17 mouse cellular contexts compared by ENCODE assay signal in the genomic region with DNA sequence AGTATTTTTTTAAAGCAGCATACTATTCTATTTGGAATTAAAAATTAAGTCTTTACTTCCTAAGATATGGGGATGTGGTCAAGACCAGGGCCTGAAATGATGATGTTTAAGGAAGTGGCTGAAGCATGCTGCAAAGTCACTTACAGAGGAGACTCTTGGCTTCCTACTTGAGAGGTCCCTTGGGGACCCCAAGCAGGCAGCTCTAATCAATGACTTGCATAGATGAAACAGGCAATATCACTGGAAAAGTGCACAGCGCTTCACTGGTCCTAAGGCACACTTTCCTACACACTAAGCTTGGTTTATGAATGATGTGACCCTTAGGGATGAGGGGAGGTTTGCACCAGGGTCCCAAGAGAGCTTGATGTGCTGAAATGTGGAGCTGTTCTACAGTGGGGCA.
"Had no signal": no experiment of that assay in that cellular context is flagged by ENCODE, and none has a peak within 500 bp of the region (broad histone marks: within the 10 kb centered on the region; RNA-seq: fewer than 3 reads in every experiment).

No protein-coding gene starts in this region.

- H3K36me3 ChIP-seq: liver, embryonic 12.5 days; midbrain, embryonic 13.5 days; midbrain, embryonic 15.5 days; neural tube, embryonic 12.5 days had no signal

- H3K4me3 ChIP-seq: liver, embryonic 12.5 days; megakaryocyte, embryonic 14.5 days; midbrain, embryonic 13.5 days; midbrain, embryonic 15.5 days; neural tube, embryonic 12.5 days had no signal

- H3K27ac ChIP-seq: liver, embryonic 12.5 days; liver, embryonic 14.5 days; midbrain, embryonic 13.5 days; midbrain, embryonic 15.5 days; neural tube, embryonic 12.5 days had no signal

- H3K9me3 ChIP-seq: liver, embryonic 12.5 days; megakaryocyte, embryonic 14.5 days; midbrain, embryonic 13.5 days; midbrain, embryonic 15.5 days; neural tube, embryonic 12.5 days had no signal

- H3K27me3 ChIP-seq: midbrain, embryonic 13.5 days; midbrain, embryonic 15.5 days; neural tube, embryonic 12.5 days had no signal

- DNase-seq: lung, adult 18-20 months; lung, embryonic 14.5 days; lung, postnatal 10 days; lung, postnatal 4 days; retina, postnatal 1 day; right cerebral cortex, adult 18-20 months; right cerebral cortex, postnatal 25 days; right cerebral cortex, postnatal 4 days; thymus, adult 18-20 months; thymus, postnatal 25 days; thymus, postnatal 4 days had no signal

- H3K4me1 ChIP-seq: liver, embryonic 12.5 days; midbrain, embryonic 15.5 days; neural tube, embryonic 12.5 days had no signal

- ATAC-seq: liver, embryonic 12.5 days; midbrain, embryonic 13.5 days; midbrain, embryonic 15.5 days had no signal
